Mouse (Mus musculus): Measurements from ENCODE around the gene Kif22. TPM values are rescaled to one million over a fixed set of nuclear protein-coding genes. Genes with fewer than 3 reads are reported as not detected.

The Kif22 gene
- total RNA-seq, 2 experiments from 2014 or later, result 0.93 to 1.0 TPM

GRCm38 (mm10) chr7:126984667-126985444 lies 57.4 kb downstream of the Kif22 start:
- no peak for DNase-seq

DNA sequence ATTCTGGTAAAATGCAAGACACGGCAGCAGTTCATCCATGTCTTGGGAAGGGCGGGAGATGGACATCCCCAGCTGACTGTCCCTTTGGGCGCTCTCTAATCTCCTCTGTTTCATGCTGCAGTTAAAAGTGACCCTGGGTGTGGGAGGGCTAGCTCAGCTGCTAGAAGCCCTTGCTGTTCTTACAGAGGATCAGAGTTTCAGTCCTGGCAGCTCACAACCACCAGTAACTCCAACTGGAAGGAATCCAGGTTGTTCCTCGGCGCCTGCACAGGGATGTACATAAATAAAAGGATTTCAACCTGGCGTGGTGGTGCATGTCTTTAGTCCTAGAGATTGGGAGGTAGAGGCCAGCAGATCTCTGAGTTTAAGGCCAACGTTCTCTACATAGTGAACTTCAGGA lies 59.2 kb downstream of the Kif22 start:
- no peak for DNase-seq

DNA sequence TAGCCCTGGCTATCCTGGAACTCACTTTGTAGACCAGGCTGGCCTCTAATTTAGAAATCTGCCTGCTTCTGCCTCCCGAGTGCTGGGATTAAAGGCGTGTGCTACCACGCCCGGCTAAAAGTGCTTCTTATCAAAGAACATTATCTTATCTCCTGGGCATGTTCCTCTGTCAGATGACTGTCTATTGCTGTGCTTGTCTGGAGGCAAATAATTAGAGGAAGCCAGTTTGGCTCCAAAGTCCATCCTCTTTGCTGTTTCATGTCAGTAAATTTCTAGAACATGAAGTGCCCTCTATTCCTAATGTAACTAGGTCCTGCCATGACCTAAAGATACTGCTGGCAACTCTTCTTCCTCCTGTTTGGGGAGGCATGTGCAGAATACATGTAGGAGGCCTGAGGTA lies 60.2 kb downstream of the Kif22 start:
- DNase-seq, result no peak

- no peak for DNase-seq
Observed at GRCm38 (mm10) chr7:126981601-126982000, 60.7 kb downstream of the Kif22 start.

DNA sequence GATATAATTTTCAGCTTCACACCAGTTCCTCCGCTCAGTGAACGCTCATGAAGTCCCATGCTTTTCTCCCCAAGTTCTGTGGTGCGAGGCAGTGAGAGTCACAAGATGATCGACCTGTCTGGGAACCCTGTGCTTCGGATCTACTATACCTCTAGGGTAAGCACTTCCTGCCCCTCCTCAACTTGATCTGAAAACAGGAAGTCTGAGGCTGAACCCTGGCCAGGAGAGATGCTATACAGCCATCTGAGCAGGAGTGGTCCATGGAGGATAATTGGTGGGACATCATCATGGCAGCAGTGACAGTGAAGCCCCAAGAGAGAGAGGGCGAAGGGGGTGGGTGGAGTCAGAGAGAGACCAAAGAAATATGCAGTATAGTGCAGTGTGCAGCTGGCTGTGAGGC lies 63.4 kb downstream of the Kif22 start:
- DNase-seq, result no peak

Small RNA genes within 50 kb of the gene (microRNA-seq; reads per million reads assigned to microRNA genes)
- gene Gm44343, result 0 reads per million in 2 experiments

Other genes starting within 250 kb of the Kif22 start
- 10 to 100 TPM; 35.6 to 39.0 TPM for gene Ppp4c, start 250.0 kb downstream of the Kif22 start, total RNA-seq (2021)
- gene Fam57b, start 244.8 kb downstream of the Kif22 start, total RNA-seq (2021), result 1 to 10 TPM; 8.4 to 8.6 TPM
- gene 4930451I11Rik, start 210.8 kb downstream of the Kif22 start, total RNA-seq (2021), result not detected
- gene Doc2a, start 195.1 kb downstream of the Kif22 start, total RNA-seq (2021), result not detected
- gene Hirip3, start 180.5 kb downstream of the Kif22 start, total RNA-seq (2021), result 1 to 10 TPM; 5.0 to 6.4 TPM
- 10 to 100 TPM; 17.2 to 19.1 TPM for gene Ino80e, start 180.1 kb downstream of the Kif22 start, total RNA-seq (2021)
- 10 to 100 TPM; 35.6 to 38.4 TPM for gene Taok2, start 157.8 kb downstream of the Kif22 start, total RNA-seq (2021)
- 10 to 100 TPM; 10.4 to 10.6 TPM for gene Tmem219, start 119.6 kb downstream of the Kif22 start, total RNA-seq (2021)
- gene Kctd13, start 113.6 kb downstream of the Kif22 start, total RNA-seq (2021), result 1 to 10 TPM; 7.4 to 7.5 TPM
- not detected for gene Asphd1, start 92.9 kb downstream of the Kif22 start, total RNA-seq (2021)
- 1 to 10 TPM; 5.5 to 6.2 TPM for gene Sez6l2, start 91.9 kb downstream of the Kif22 start, total RNA-seq (2021)
- 10 to 100 TPM; 43.2 to 45.2 TPM for gene Cdipt, start 66.6 kb downstream of the Kif22 start, total RNA-seq (2021)
- under 1 TPM in 1 of 2 experiments, not detected in 1; 0.59 TPM for gene Cdiptos, start 66.4 kb downstream of the Kif22 start, total RNA-seq (2021)
- gene Mvp, start 27.9 kb downstream of the Kif22 start, total RNA-seq (2021), result 10 to 100 TPM; 59.9 to 68.7 TPM
- gene Pagr1b, start 26.0 kb downstream of the Kif22 start, total RNA-seq (2021), result not detected
- gene Pagr1a, start 25.1 kb downstream of the Kif22 start, total RNA-seq (2021), result 10 to 100 TPM in 1 of 2 experiments, 1 to 10 TPM in 1; 8.3 to 10.7 TPM
- gene Gm42742, start 21.4 kb downstream of the Kif22 start, total RNA-seq (2021), result 10 to 100 TPM; 24.6 to 27.3 TPM
- under 1 TPM in 1 of 2 experiments, not detected in 1; 0.80 TPM for gene Prrt2, start 21.3 kb downstream of the Kif22 start, total RNA-seq (2021)
- 10 to 100 TPM; 55.3 to 57.3 TPM for gene Maz, start 15.4 kb downstream of the Kif22 start, total RNA-seq (2021)
- not detected for gene Zg16, start 44.9 kb upstream of the Kif22 start, total RNA-seq (2021)
- 1 to 10 TPM; 1.3 to 2.9 TPM for gene AI467606, start 48.9 kb upstream of the Kif22 start, total RNA-seq (2021)
- gene Qprt, start 79.8 kb upstream of the Kif22 start, total RNA-seq (2021), result under 1 TPM in 1 of 2 experiments, not detected in 1; 0.49 TPM
- 1 to 10 TPM in 1 of 2 experiments, under 1 TPM in 1; 0.55 to 2.6 TPM for gene Spn, start 95.4 kb upstream of the Kif22 start, total RNA-seq (2021)
- gene Cd2bp2, start 153.6 kb upstream of the Kif22 start, total RNA-seq (2021), result 10 to 100 TPM; 35.1 to 36.9 TPM
- 10 to 100 TPM; 20.8 to 21.6 TPM for gene Tbc1d10b, start 166.0 kb upstream of the Kif22 start, total RNA-seq (2021)
- 1 to 10 TPM; 1.1 to 3.7 TPM for gene Mylpf, start 166.4 kb upstream of the Kif22 start, total RNA-seq (2021)
- 1 to 10 TPM; 6.4 to 6.7 TPM for gene Zfp553, start 190.6 kb upstream of the Kif22 start, total RNA-seq (2021)
- gene Sept1, start 190.7 kb upstream of the Kif22 start, total RNA-seq (2021), result 1 to 10 TPM; 3.0 to 7.7 TPM
- gene Zfp771, start 201.8 kb upstream of the Kif22 start, total RNA-seq (2021), result 10 to 100 TPM; 18.3 to 19.3 TPM
- 10 to 100 TPM; 40.3 to 42.0 TPM for gene Dctpp1, start 218.2 kb upstream of the Kif22 start, total RNA-seq (2021)
- gene Sephs2, start 231.6 kb upstream of the Kif22 start, total RNA-seq (2021), result 10 to 100 TPM; 29.5 to 31.7 TPM